Mouse (Mus musculus): ENCODE measurements at regions not wholly inside any gene's neighbourhood (a gene's known extent, or its start where the extent isn't known, plus 50 kb on each side); places are given as distances from the start of the nearest gene placed in this dataset.

DNA sequence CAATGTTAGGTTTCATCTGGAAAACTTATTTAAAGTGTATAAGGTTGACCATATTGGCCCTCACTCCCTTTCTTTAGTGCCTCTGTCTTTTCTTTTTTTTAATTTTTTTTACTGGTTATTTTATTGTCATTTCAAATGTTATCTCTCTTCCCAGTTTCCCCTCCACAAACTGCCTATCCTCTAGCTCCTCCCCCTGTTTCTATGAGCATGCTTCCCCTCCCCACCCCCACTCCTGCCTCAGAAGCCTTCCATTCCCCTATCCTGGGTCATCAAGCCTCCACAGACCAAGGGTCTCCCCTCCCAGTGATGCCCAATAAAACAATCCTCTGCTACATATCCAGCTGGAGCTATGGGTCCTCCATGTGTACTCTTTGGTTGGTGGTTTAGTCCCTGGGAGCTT lies 2134.9 kb upstream of the Lrrc6 start:
- no peak for DNase-seq

GRCm38 (mm10) chr15:68626976-68627375 lies 2126.3 kb upstream of the Lrrc6 start:
- DNase-seq = no peak

DNA sequence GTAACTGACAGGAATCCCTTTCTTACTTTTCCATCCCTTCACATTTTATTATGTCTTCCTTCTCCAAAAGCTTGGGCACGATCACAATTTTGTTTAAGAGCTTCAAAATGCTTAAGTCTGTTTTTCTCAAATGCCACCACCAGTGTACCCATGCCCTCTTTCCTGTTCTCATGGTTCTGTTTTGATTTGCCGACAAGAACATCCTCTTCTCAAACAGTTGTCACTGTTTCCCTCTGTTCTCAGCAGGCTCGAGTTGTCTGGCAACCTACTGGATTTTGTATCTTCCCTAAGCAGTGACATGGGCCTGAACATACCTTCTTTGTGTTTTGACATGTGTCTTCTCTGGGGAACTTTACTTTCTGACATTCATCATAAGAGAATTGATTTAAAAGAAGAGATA lies 2124.1 kb upstream of the Lrrc6 start:
- no peak for DNase-seq

DNA sequence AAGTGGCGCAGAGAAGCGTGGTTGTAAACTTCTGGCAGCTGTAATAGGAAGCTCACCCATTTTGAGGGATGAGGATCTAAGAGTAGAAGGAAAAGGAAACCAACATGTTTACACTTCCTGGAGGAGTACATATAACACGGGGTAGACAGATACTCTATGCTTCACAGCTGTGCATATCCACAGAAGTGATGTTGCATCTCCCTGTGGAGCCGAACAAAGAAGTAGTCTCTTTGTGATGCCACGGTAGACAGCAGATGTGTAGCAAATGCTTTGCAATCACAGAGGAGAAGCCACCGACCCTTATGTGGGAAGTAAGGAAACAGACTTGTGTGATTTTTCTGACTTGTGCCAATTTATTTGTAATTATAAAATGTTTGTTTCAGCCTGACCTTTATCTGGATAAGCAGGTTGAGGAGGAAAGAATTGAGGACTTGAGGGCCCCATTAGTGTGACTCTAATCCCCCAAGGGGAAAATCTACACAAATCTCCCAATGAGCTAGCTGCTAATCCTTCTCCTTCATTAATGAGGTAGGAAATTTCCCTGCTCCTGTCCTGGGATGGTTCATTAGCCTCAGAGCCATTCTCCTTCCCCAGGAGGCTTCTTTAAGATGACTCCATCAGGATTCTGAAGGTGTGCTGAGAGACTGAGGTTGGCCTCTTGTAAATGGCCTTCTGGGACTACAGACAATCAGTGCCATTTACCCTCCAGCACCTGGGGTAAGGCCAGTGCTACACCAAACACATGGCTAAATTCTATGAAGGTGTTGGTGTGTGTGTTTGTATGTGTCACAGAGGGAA lies 2119.9 kb upstream of the Lrrc6 start:
- DNase-seq = no peak

GRCm38 (mm10) chr15:68606110-68606791 lies 2105.5 kb upstream of the Lrrc6 start:
- DNase-seq = peak; percentile 7

GRCm38 (mm10) chr15:68605478-68605877 lies 2104.8 kb upstream of the Lrrc6 start:
- no peak for DNase-seq

GRCm38 (mm10) chr15:68582177-68582576 lies 2081.5 kb upstream of the Lrrc6 start:
- DNase-seq = no peak

GRCm38 (mm10) chr15:68579486-68579885 lies 2078.8 kb upstream of the Lrrc6 start:
- no peak for DNase-seq

DNA sequence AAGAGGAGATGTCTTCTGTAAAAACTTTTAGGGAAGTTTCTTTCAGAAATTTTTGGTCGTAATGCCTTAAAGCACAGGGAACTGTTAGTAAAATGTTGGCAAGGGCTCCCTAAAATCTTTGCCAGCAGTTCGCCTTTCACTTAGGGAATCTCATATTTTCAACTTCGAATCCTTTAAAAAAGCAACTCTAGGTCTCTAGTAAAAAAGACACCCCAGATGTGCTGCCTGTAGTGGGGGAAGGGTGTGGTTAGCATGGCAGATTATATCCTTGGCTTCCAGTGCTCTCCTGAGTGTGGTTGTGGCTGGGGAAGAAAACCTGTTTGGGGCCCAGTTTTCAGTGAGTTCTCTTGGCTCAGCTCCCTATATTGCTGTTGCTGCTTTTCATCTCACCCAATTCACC lies 2059.9 kb upstream of the Lrrc6 start:
- DNase-seq = no peak

DNA sequence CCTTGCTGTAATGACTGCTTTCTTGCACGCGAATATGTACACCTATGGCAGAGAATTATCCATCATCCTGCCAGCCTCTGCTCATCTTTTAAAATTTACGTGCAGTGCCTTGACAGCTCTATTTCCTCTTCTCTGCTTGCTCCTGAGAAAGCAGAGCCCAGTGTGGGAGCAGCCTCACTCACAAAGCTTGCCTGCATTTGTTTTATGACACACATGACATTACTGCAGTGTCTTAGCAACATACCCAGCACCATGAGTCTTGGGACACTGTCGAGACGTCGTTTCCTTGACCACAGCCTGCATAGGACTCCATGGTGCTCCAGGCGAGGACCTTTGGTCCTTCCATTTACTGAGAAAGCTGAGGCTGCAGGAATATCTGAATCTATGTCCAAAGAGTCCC lies 2055.4 kb upstream of the Lrrc6 start:
- no peak for DNase-seq

DNA sequence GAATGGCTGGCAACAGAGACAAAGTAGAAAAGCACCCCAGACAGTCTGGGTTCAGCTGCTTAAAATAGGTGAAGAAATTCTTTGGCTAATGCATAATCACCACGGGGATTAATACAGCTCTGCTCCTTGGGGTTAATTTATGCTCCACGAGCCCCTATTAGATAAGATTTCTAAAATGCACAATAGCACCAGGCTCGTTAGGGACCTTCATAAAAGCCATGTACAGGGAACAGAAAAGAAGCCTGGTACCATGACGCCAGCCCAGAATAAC lies 2035.3 kb upstream of the Lrrc6 start:
- DNase-seq = no peak

GRCm38 (mm10) chr15:68535297-68536054 lies 2034.8 kb upstream of the Lrrc6 start:
- no peak for DNase-seq

GRCm38 (mm10) chr15:68520759-68521158 lies 2020.0 kb upstream of the Lrrc6 start:
- DNase-seq = no peak

DNA sequence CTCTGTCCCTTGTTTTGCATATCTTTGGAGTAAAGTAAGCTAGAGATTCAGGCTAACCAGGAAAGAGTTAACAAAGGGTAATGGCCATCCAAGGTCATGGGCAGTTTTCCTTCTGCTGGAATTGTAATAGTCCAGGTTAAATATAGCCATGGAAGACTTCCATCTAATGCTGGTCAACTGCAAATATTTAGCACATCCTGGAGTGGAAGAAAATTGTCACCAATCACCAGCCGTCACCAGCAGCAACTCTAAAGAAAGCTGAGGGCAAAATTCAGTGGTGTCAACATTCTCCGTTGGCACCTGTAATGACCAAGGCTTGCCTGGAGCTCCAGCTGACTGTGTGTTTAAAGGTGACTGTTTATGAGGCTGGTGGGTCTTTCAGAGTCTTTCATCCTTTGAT lies 2011.7 kb upstream of the Lrrc6 start:
- DNase-seq = no peak

GRCm38 (mm10) chr15:68508190-68508589 lies 2007.5 kb upstream of the Lrrc6 start:
- no peak for DNase-seq

DNA sequence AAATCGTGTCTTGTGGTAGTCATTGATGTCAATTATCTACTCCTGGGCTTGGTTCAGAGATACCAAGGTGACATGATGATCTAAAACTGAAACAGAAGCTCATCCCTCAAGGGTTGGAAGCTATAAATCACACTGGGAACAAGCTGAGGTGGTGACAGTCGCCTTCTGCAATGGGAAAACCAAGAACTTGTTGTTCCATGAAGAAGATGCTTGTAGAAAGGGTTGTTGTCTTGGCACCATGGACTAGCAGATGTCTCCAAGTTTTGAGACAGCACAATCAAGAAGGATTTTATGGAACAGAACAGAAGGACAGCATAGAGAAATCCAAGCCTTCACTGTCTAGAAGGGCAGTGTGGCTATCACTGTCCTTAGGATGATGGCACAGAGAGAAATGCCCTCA lies 2005.4 kb upstream of the Lrrc6 start:
- DNase-seq = no peak

DNA sequence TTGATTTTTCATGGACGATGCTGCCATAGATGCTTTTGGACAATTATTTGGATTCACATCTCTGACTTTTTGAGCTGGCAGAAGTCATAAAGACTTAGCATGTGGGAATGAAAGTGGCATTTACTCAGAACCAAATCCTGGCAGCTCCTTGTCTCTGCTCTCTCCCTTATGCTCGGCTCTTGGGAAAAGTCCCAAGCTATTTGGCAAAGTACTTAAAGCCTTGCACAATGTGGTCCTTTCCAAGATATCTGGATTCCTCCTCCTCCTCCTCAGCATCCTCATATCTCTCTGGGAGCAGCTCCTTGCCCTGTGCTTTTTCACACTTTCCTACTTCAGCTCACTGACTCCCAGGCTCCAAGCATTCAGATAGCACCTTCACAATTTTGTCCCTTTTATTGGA lies 1995.7 kb upstream of the Lrrc6 start:
- no peak for DNase-seq

- no peak for DNase-seq
Observed at GRCm38 (mm10) chr15:68484789-68485188, 1984.1 kb upstream of the Lrrc6 start.

DNA sequence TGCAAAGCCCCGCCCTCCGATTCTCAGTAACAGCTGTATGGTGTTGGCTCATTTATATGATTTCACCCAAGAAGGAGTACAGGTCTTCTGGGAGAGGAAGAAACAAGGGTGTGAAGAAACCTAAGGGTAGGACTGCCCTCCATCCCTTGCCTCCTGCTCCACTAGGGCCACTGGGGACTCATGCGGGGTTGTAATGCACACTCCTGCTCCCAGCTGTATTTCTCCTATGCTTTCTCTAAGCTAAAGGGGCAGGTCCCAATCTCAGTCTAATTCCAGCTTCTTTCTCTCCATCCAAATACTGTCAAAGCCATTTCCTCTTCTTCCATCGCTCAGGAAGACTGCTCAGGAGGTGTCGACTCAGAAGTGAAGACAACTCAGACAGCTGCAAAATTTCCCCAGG lies 1977.0 kb upstream of the Lrrc6 start:
- DNase-seq = no peak

GRCm38 (mm10) chr15:68471928-68472327 lies 1971.2 kb upstream of the Lrrc6 start:
- no peak for DNase-seq

- no peak for DNase-seq
Observed at GRCm38 (mm10) chr15:68462851-68463250, 1962.1 kb upstream of the Lrrc6 start.

- no peak for DNase-seq
Observed at GRCm38 (mm10) chr15:68457239-68457638, 1956.5 kb upstream of the Lrrc6 start.

GRCm38 (mm10) chr15:68451971-68452370 lies 1951.3 kb upstream of the Lrrc6 start:
- no peak for DNase-seq

DNA sequence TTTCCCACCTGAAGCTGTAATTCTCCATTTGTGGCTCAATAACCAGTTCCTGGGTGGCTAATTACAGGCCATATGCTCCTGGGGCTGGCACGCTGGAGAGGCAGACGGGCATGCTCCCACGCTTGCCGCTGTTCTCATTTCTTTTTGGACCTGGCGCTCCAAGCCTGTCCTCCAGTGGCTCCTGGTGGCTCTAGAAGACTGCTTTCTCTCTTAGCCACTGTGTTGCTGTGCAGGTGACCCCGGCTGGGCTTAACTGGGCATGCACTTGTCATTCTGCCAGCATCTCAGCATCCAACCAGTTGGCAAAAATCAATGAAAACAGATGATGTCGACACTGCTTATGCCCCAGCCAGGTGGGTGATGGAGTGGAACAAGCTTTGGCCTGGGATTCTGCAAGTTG lies 1944.6 kb upstream of the Lrrc6 start:
- no peak for DNase-seq
